Mouse (Mus musculus) kidney, adult 2 months (tissue): ENCODE results near the gene Hist1h4c.

Experiments
- CTCF ChIP-seq: fragments of 200-500 bp; conservative IDR thresholded peaks from 2 replicates; pipeline ENCODE4 v1.5.1; 2011; ENCODE audit warnings: low read depth, mild to moderate bottlenecking, control low read depth, low read length, moderate library complexity, mixed read lengths; ENCODE audit not compliant: insufficient read depth, insufficient read length
- POLR2A ChIP-seq: fragments of 200-500 bp; IDR thresholded peaks from one replicate; pipeline ENCODE4 v1.6.1; 2011; ENCODE audit warnings: low read depth, low read length, control low read depth

DNA sequence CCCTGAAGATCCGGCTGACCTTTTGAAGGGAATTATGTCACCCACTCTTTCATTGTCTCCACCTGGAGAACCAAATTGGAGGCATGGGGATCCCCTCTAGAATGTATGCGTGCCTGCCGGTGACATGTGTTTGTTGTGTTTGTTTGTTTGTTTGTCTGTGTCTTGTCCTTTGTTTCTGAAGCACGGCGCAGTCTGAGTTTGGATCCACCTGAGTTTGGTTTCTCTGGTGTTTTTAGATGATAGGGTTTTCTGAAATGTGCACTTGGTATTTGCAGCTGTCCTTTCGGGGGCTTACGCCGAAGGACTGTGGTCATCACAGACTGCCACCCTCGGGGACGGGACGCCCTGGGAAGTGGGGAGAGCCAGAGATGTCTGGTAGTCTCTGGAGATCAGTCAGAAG lies 18.9 kb upstream of the Hist1h4c start:
- TF ChIP-seq POLR2A: no peak
- no peak for TF ChIP-seq CTCF
